Mouse (Mus musculus) forebrain, embryonic 14.5 days (tissue): Measurements from ENCODE around the gene Smarcd1. TPM values are rescaled to one million over a fixed set of nuclear protein-coding genes. Genes with fewer than 3 reads are reported as not detected.
A peak's percentile ranks its signal among the peaks of the same experiment; 100 is the strongest.
"Not testable (repeated sequence)": the region's sequence is repeated elsewhere in the genome, so short reads cannot be mapped to it uniquely, and the experiment has no call there.

Experiments used
- ATAC-seq: fragments of 200-750 bp; cut with Nextera tagmentation; 2 replicates; pipeline ENCODE4 v1.8.0; 2017; ENCODE audit warnings: mild to moderate bottlenecking, moderate library complexity
- DNase-seq: peaks from one replicate; pipeline ENCODE4 v3.0.0-alpha.2; 2015; ENCODE audit warnings: low spot score
- H3K27ac ChIP-seq: fragments of 300-500 bp; sonication (generic); 2 replicates; pipeline ENCODE4 v1.5.1; 2014; ENCODE audit warnings: low read depth, mild to moderate bottlenecking, control low read depth, low read length, moderate library complexity
- H3K27me3 ChIP-seq: fragments of 300-500 bp; sonication (generic); replicated peaks from 2 replicates; pipeline ENCODE4 v1.6.1; 2014; ENCODE audit warnings: low read length, control low read depth, mixed read lengths; ENCODE audit not compliant: control insufficient read depth, insufficient read depth
- H3K36me3 ChIP-seq: fragments of 300-500 bp; sonication (generic); 2 replicates; pipeline ENCODE4 v1.6.1; 2014; ENCODE audit warnings: low read length, control low read depth; ENCODE audit not compliant: control insufficient read depth, insufficient read depth
- H3K4me1 ChIP-seq: fragments of 300-500 bp; sonication (generic); 2 replicates; pipeline ENCODE4 v1.6.1; 2014; ENCODE audit warnings: antibody characterized with exemption, low read length, control low read depth; ENCODE audit not compliant: control insufficient read depth, insufficient read depth
- H3K4me2 ChIP-seq: fragments of 300-500 bp; sonication (generic); 2 replicates; pipeline ENCODE4 v1.6.1; 2014; ENCODE audit warnings: mild to moderate bottlenecking, control low read depth, low read length
- H3K4me3 ChIP-seq: fragments of 300-500 bp; sonication (generic); 2 replicates; pipeline ENCODE4 v1.5.1; 2014; ENCODE audit warnings: low read depth, low read length, control low read depth
- H3K9ac ChIP-seq: fragments of 300-500 bp; sonication (generic); 2 replicates; pipeline ENCODE4 v1.6.1; 2014; ENCODE audit warnings: mild to moderate bottlenecking, low read length, control low read depth, moderate library complexity
- H3K9me3 ChIP-seq: fragments of 300-500 bp; sonication (generic); replicated peaks from 2 replicates; pipeline ENCODE4 v1.6.1; 2016; ENCODE audit warnings: low read length, control low read depth, mixed read lengths; ENCODE audit not compliant: control insufficient read depth
- WGBS: fragments of 180-500 bp; shearing (Covaris S2); extraction: QIAGEN DNeasy Blood & Tissue Kit; methylation state at CpG from one replicate; pipeline ENCODE4 v1.1.7; 2014; 5-methylcytosine and 5-hydroxymethylcytosine counted together
- polyA plus RNA-seq: library from polyadenylated mRNA; unstranded; fragments of >200 nt; fragmentation: Nextera tagmentation; extraction: Ambion mirVana; gene quantifications from 2 replicates; pipeline ENCODE4 v1.2.1, GENCODE M21; 2014

Smarcd1 gene
- polyA plus RNA-seq, 1 experiment from 2014 or later: 90.7 TPM

- ATAC-seq: no peak
- 40% methylated on average over 20 of the region's 20 CpGs for WGBS
- DNase-seq: no peak
- Histone ChIP-seq H3K4me2 (no peak overlapping the region), H3K4me1 (peaks cover 11% of the 10 kb centered on the region), H3K27me3 (no peaks in the 10 kb centered on the region), H3K9me3 (no peaks in the 10 kb centered on the region), H3K4me3 (no peak overlapping the region), H3K27ac (no peak overlapping the region), H3K9ac (no peak overlapping the region), H3K36me3 (peaks cover 28% of the 10 kb centered on the region)
Measured at GRCm38 (mm10) chr15:99698533-99699085, 3.3 kb upstream of the Smarcd1 start.

GRCm38 (mm10) chr15:99699715-99700114, 2.2 kb upstream of the Smarcd1 start:
- Histone ChIP-seq H3K4me2 (no peak overlapping the region), H3K9me3 (no peaks in the 10 kb centered on the region), H3K9ac (no peak overlapping the region), H3K27ac (no peak overlapping the region), H3K4me1 (peaks cover 19% of the 10 kb centered on the region), H3K36me3 (peaks cover 39% of the 10 kb centered on the region), H3K4me3 (no peak overlapping the region), H3K27me3 (no peaks in the 10 kb centered on the region)
- DNase-seq (no peak), ATAC-seq (no peak)
- 86% methylated on average over 10 of the region's 10 CpGs for WGBS

GRCm38 (mm10) chr15:99700219-99701106, 1.5 kb upstream of the Smarcd1 start:
- H3K36me3 ChIP-seq: peaks cover 41% of the 10 kb centered on the region
- DNase-seq (no peak), ATAC-seq (no peak)
- H3K27ac ChIP-seq: no peak overlapping the region
- H3K9ac ChIP-seq: no peak overlapping the region
- H3K4me2 ChIP-seq: no peak overlapping the region
- H3K4me3 ChIP-seq: no peak overlapping the region
- H3K4me1 ChIP-seq: peaks cover 19% of the 10 kb centered on the region
- 87% methylated on average over 18 of the region's 18 CpGs for WGBS
- H3K9me3 ChIP-seq: no peaks in the 10 kb centered on the region
- H3K27me3 ChIP-seq: no peaks in the 10 kb centered on the region

GRCm38 (mm10) chr15:99701640-99701998, 310 bp upstream of the Smarcd1 start:
- DNase-seq, ATAC-seq: not testable (repeated sequence)

GRCm38 (mm10) chr15:99703104-99703503, 1.2 kb downstream of the Smarcd1 start:
- Histone ChIP-seq H3K36me3 (peaks cover 43% of the 10 kb centered on the region), H3K27ac (peak overlapping the region; percentile 89), H3K9ac (peak overlapping the region; percentile 74), H3K4me2 (peak overlapping the region; percentile 92), H3K4me1 (peaks cover 19% of the 10 kb centered on the region), H3K9me3 (no peaks in the 10 kb centered on the region), H3K27me3 (no peaks in the 10 kb centered on the region), H3K4me3 (peak overlapping the region; percentile 47)
- DNase-seq (no peak), ATAC-seq (no peak)
- WGBS: 60% methylated on average over 9 of the region's 9 CpGs

More at GRCm38 (mm10) chr15:99701640-99701998, 310 bp upstream of the Smarcd1 start:
- peaks cover 19% of the 10 kb centered on the region for H3K4me1 ChIP-seq
- peak overlapping the region; percentile 89; the same call in 1 of the 2 replicates for H3K27ac ChIP-seq
- peak overlapping the region; percentile 47 for H3K4me3 ChIP-seq
- not testable (repeated sequence) for H3K9me3 ChIP-seq, H3K27me3 ChIP-seq
- WGBS: 48% methylated on average over 16 of the region's 16 CpGs
- peak overlapping the region; percentile 74 for H3K9ac ChIP-seq
- peaks cover 40% of the 10 kb centered on the region for H3K36me3 ChIP-seq
- H3K4me2 ChIP-seq: peak overlapping the region; percentile 18

GRCm38 (mm10) chr15:99703676-99704040, 1.7 kb downstream of the Smarcd1 start:
- Histone ChIP-seq H3K9me3 (no peaks in the 10 kb centered on the region), H3K27me3 (no peaks in the 10 kb centered on the region), H3K27ac (peak overlapping the region; percentile 89; the same call in 1 of the 2 replicates), H3K36me3 (peaks cover 48% of the 10 kb centered on the region), H3K9ac (peak overlapping the region; percentile 74), H3K4me2 (peak overlapping the region; percentile 92), H3K4me1 (peaks cover 19% of the 10 kb centered on the region), H3K4me3 (peak overlapping the region; percentile 47)
- ATAC-seq: no peak
- DNase-seq: no peak
- WGBS: 62% methylated on average over 5 of the region's 5 CpGs

GRCm38 (mm10) chr15:99704041-99704681, 2.2 kb downstream of the Smarcd1 start:
- Histone ChIP-seq H3K36me3 (peaks cover 53% of the 10 kb centered on the region), H3K9ac (peak overlapping the region; percentile 74), H3K4me2 (peak overlapping the region; percentile 92), H3K4me3 (peak overlapping the region; percentile 47), H3K4me1 (peaks cover 19% of the 10 kb centered on the region), H3K27me3 (no peaks in the 10 kb centered on the region), H3K9me3 (no peaks in the 10 kb centered on the region), H3K27ac (peak overlapping the region; percentile 89)
- ATAC-seq (no peak), DNase-seq (no peak)
- WGBS: 28% methylated on average over 23 of the region's 23 CpGs

- Histone ChIP-seq H3K4me3 (peak overlapping the region; percentile 47; the same call in 1 of the 2 replicates), H3K27me3 (no peaks in the 10 kb centered on the region), H3K9me3 (no peaks in the 10 kb centered on the region), H3K4me1 (peaks cover 19% of the 10 kb centered on the region), H3K36me3 (peaks cover 60% of the 10 kb centered on the region), H3K4me2 (peak overlapping the region; percentile 92), H3K27ac (peak overlapping the region; percentile 89; the same call in 1 of the 2 replicates), H3K9ac (peak overlapping the region; percentile 74)
- no peak for ATAC-seq
- 32% methylated on average over 7 of the region's 7 CpGs for WGBS
- no peak for DNase-seq
Measured at GRCm38 (mm10) chr15:99704881-99705280, 3.0 kb downstream of the Smarcd1 start.
